Mouse (Mus musculus) MEL (cell line): ENCODE data around the gene Med16. TPM values are rescaled to one million over a fixed set of nuclear protein-coding genes. Genes with fewer than 3 reads are reported as not detected.

ENCODE experiments used
- DNase-seq: peaks from one replicate; pipeline ENCODE4 v3.0.0; 2011; ENCODE audit warnings: low read depth, low spot score
- H3K27ac ChIP-seq: 2 replicates; pipeline ENCODE4 v1.5.1; 2012; ENCODE audit warnings: low read depth, mild to moderate bottlenecking, control low read depth, low read length, moderate library complexity; ENCODE audit not compliant: control insufficient read depth
- H3K27me3 ChIP-seq, 2 experiments: fragments of 150-350 bp in 1 of 2; sonication (generic) in 1 of 2; 2 replicates each; pipeline ENCODE4 v1.6.1; 2012; ENCODE audit warnings: low read length in 2 of 2, mild to moderate bottlenecking in 2 of 2, improper control_type of control experiment in 1 of 2, moderate library complexity in 1 of 2; ENCODE audit not compliant: insufficient read depth in 2 of 2, control insufficient read depth in 1 of 2
- H3K36me3 ChIP-seq, 2 experiments: 2 replicates each; pipeline ENCODE4 v1.6.1; 2012 to 2014; ENCODE audit warnings: low read length in 2 of 2, improper control_type of control experiment in 1 of 2, inconsistent platforms in 1 of 2, mild to moderate bottlenecking in 1 of 2; ENCODE audit not compliant: insufficient read depth in 2 of 2, control insufficient read depth in 1 of 2
- H3K4me1 ChIP-seq, 2 experiments: fragments of 150-350 bp in 1 of 2; sonication (generic) in 1 of 2; 2 replicates each; pipeline ENCODE4 v1.6.1; 2012; ENCODE audit warnings: low read length in 2 of 2, improper control_type of control experiment in 1 of 2, mild to moderate bottlenecking in 1 of 2; ENCODE audit not compliant: insufficient read depth in 2 of 2, control insufficient read depth in 1 of 2
- H3K4me3 ChIP-seq, 2 experiments: fragments of 150-350 bp in 1 of 2; sonication (generic) in 1 of 2; 2 replicates each; pipeline ENCODE4 v1.5.1; 2012; ENCODE audit warnings: low read depth in 2 of 2, low read length in 2 of 2, mild to moderate bottlenecking in 2 of 2, moderate library complexity in 2 of 2, control low read depth in 1 of 2, improper control_type of control experiment in 1 of 2; ENCODE audit not compliant: control insufficient read depth in 1 of 2, insufficient read depth in 1 of 2
- H3K79me2 ChIP-seq: 2 replicates; pipeline ENCODE4 v1.6.1; 2012; ENCODE audit warnings: mild to moderate bottlenecking, low read length, moderate library complexity; ENCODE audit not compliant: control insufficient read depth, poor library complexity, insufficient read depth
- H3K9ac ChIP-seq: 2 replicates; pipeline ENCODE4 v1.6.1; 2012; ENCODE audit warnings: low read depth, mild to moderate bottlenecking, control low read depth, low read length, moderate library complexity; ENCODE audit not compliant: control insufficient read depth, poor library complexity, severe bottlenecking
- H3K9me3 ChIP-seq: fragments of 150-350 bp; sonication (generic); replicated peaks from 2 replicates; pipeline ENCODE4 v1.6.1; 2012; ENCODE audit warnings: mild to moderate bottlenecking, low read length, improper control_type of control experiment, moderate library complexity; ENCODE audit not compliant: insufficient read depth
- CHD2 ChIP-seq: IDR thresholded peaks from 2 replicates; pipeline ENCODE4 v1.6.1; 2011; ENCODE audit warnings: low read length, improper control_type of control experiment
- CTCF ChIP-seq, 3 experiments: IDR thresholded peaks in 2 of 3; conservative IDR thresholded peaks in 1 of 3; 2 replicates each; pipeline ENCODE4 v1.5.1; 2011 to 2012; ENCODE audit warnings: low read length in 3 of 3, low read depth in 2 of 3, mild to moderate bottlenecking in 2 of 3, improper control_type of control experiment in 1 of 3, inconsistent platforms in 1 of 3, mixed read lengths in 1 of 3, moderate library complexity in 1 of 3; ENCODE audit not compliant: control insufficient read depth in 1 of 3, insufficient read depth in 1 of 3, poor library complexity in 1 of 3, severe bottlenecking in 1 of 3
- ELF1 ChIP-seq: IDR thresholded peaks from 2 replicates; pipeline ENCODE4 v1.6.1; 2014; ENCODE audit warnings: low read depth, mild to moderate bottlenecking, inconsistent platforms, low read length, improper control_type of control experiment, moderate library complexity
- EP300 ChIP-seq, 2 experiments: IDR thresholded peaks; 2 replicates each; pipeline ENCODE4 v1.6.1; 2011; ENCODE audit warnings: improper control_type of control experiment in 2 of 2, low read length in 2 of 2, low read depth in 1 of 2, mild to moderate bottlenecking in 1 of 2
- ETS1 ChIP-seq: IDR thresholded peaks from 2 replicates; pipeline ENCODE4 v1.6.1; 2012; ENCODE audit warnings: low read depth, mild to moderate bottlenecking, inconsistent platforms, low read length, improper control_type of control experiment, moderate library complexity
- GABPA ChIP-seq: IDR thresholded peaks from 2 replicates; pipeline ENCODE4 v1.6.1; 2012; ENCODE audit warnings: low read depth, mild to moderate bottlenecking, inconsistent platforms, low read length, improper control_type of control experiment, moderate library complexity
- MEF2A ChIP-seq: IDR thresholded peaks from 2 replicates; pipeline ENCODE4 v1.6.1; 2014; ENCODE audit warnings: low read depth, mild to moderate bottlenecking, inconsistent platforms, low read length, improper control_type of control experiment; ENCODE audit not compliant: poor library complexity, insufficient replicate concordance, severe bottlenecking; ENCODE audit errors: extremely low read depth
- MYC ChIP-seq: IDR thresholded peaks from 2 replicates; pipeline ENCODE4 v1.6.1; 2011; ENCODE audit warnings: low read depth, mild to moderate bottlenecking, low read length, improper control_type of control experiment, moderate library complexity
- NELFE ChIP-seq: IDR thresholded peaks from 2 replicates; pipeline ENCODE4 v1.6.1; 2011; ENCODE audit warnings: low read depth, low read length, improper control_type of control experiment
- NRF1 ChIP-seq: IDR thresholded peaks from 2 replicates; pipeline ENCODE4 v1.6.1; 2014; ENCODE audit warnings: low read depth, mild to moderate bottlenecking, inconsistent platforms, low read length, improper control_type of control experiment, moderate library complexity; ENCODE audit not compliant: poor library complexity, insufficient read depth, severe bottlenecking
- POLR2A ChIP-seq, 2 experiments: IDR thresholded peaks; 2 replicates each; pipeline ENCODE4 v1.6.1; 2011 to 2012; ENCODE audit warnings: low read length in 2 of 2, mild to moderate bottlenecking in 2 of 2, control low read depth in 1 of 2, improper control_type of control experiment in 1 of 2, low read depth in 1 of 2, moderate library complexity in 1 of 2; ENCODE audit not compliant: control insufficient read depth in 1 of 2, insufficient read depth in 1 of 2, poor library complexity in 1 of 2
- POLR2AphosphoS2 ChIP-seq: IDR thresholded peaks from 2 replicates; pipeline ENCODE4 v1.6.1; 2011; ENCODE audit warnings: low read length, improper control_type of control experiment
- POLR2AphosphoS5 ChIP-seq: IDR thresholded peaks from 2 replicates; pipeline ENCODE4 v1.6.1; 2012; ENCODE audit warnings: low read depth, borderline replicate concordance, mild to moderate bottlenecking, inconsistent platforms, low read length, moderate library complexity, mixed read lengths
- RAD21 ChIP-seq: IDR thresholded peaks from 2 replicates; pipeline ENCODE4 v1.6.1; 2011; ENCODE audit warnings: mild to moderate bottlenecking, low read depth, low read length, improper control_type of control experiment
- SMC3 ChIP-seq: IDR thresholded peaks from 2 replicates; pipeline ENCODE4 v1.6.1; 2011; ENCODE audit warnings: low read depth, low read length, improper control_type of control experiment
- TAL1 ChIP-seq: IDR thresholded peaks from 2 replicates; pipeline ENCODE4 v1.6.1; 2012; ENCODE audit warnings: mild to moderate bottlenecking, inconsistent platforms, low read length, moderate library complexity, mixed read lengths
- ZKSCAN1 ChIP-seq: IDR thresholded peaks from 2 replicates; pipeline ENCODE4 v1.6.1; 2012; ENCODE audit warnings: low read depth, mild to moderate bottlenecking, inconsistent platforms, low read length, improper control_type of control experiment, moderate library complexity
- polyA plus RNA-seq, 2 experiments: library from polyadenylated mRNA; stranded (reverse) in 1 of 2; unstranded in 1 of 2; fragments of >175 nt in 1 of 2; fragments of >200 nt in 1 of 2; gene quantifications; 2 replicates each; pipeline versions ENCODE4 v1.2.1 to v1.2.4; 2012; ENCODE audit warnings: low replicate concordance in 2 of 2, low read depth in 1 of 2; ENCODE audit not compliant: insufficient read length in 2 of 2, insufficient read depth in 1 of 2, missing spikeins in 1 of 2
- total RNA-seq: library from RNA; depleted of rRNA; stranded (reverse); fragments of 300-350 nt; gene quantifications from 2 replicates; pipeline ENCODE4 v1.2.3, GENCODE M21; 2012

Gene Med16
- total and polyA plus RNA-seq, 3 experiments = 17.3 to 41.2 TPM; not detected in 1

DNA sequence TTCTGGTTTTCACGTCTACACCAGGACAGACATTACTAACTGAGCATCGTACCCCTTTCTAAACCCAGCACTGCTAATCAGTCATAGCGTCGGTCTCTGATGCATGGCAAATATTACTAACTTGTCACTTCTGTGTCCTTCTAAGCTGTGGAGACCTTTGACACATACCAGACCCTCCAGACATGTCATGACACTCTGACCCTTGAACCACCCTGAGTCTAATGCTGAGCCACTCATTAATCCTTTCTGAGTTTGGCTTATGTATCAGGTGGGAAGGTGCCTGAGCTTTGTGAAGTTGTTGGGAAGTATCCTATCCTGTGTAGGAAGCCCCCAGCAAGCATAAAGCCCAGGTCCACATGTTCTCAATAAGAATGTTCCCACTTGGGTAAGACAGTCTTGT is 41.1 kb upstream of the Med16 start:
- no peak overlapping the region for H3K27ac ChIP-seq
- no peak for DNase-seq
- no peaks in the 10 kb centered on the region for H3K4me1 ChIP-seq
- H3K79me2 ChIP-seq = no peaks in the 10 kb centered on the region
- TF ChIP-seq NRF1 = no peak
- TF ChIP-seq ZKSCAN1 = no peak
- TF ChIP-seq POLR2AphosphoS5 = no peak
- no peak for TF ChIP-seq POLR2AphosphoS2
- no peak for TF ChIP-seq TAL1
- TF ChIP-seq RAD21 = no peak
- no peak for TF ChIP-seq EP300 (IDR thresholded peaks at IDR 0.05; ENCODE audit: low read depth in 1 of 2, low read length in 2 of 2)
- TF ChIP-seq ETS1 = no peak
- TF ChIP-seq ELF1 = no peak
- TF ChIP-seq MYC = no peak
- TF ChIP-seq NELFE = no peak
- TF ChIP-seq GABPA = no peak
- TF ChIP-seq CHD2 = no peak
- no peak for TF ChIP-seq CTCF (IDR thresholded peaks at IDR 0.05 in 2 of 3, conservative IDR thresholded peaks at IDR 0.05 in 1 of 3; ENCODE audit: control insufficient read depth in 1 of 3, insufficient read depth in 1 of 3, low read depth in 2 of 3, low read length in 3 of 3, poor library complexity in 1 of 3, severe bottlenecking in 1 of 3)
- H3K27me3 ChIP-seq = no peaks in the 10 kb centered on the region
- no peaks in the 10 kb centered on the region for H3K36me3 ChIP-seq
- no peak overlapping the region for H3K4me3 ChIP-seq
- H3K9me3 ChIP-seq = no peaks in the 10 kb centered on the region
- H3K9ac ChIP-seq = no peak overlapping the region

DNA sequence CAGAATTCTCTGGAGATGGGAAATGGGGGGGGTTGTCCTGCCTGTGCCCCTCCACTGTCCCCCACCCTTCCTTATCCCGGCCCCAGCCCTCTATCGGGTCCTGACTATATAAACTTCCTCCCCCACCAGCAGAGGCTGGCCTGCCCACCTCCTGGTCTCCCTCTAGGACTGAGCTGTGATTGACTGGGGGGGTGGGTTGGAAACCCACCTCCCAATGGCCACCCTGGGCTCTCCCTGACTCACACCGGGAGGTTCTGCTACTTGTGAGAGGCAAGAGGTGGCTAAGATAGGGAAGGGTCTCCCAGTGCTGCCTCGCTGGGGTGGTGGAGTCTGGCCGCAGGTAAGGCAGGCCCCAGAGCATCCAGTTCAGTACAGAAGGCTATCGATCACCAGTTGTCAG is 38.8 kb upstream of the Med16 start:
- Histone ChIP-seq H3K27ac (no peak overlapping the region), H3K9ac (no peak overlapping the region)

More for the DNA sequence above, 38.8 kb upstream of the Med16 start:
- H3K9me3 ChIP-seq = no peaks in the 10 kb centered on the region
- no peaks in the 10 kb centered on the region for H3K4me1 ChIP-seq
- no peak for DNase-seq
- no peak overlapping the region for H3K4me3 ChIP-seq
- H3K79me2 ChIP-seq = no peaks in the 10 kb centered on the region
- TF ChIP-seq EP300 (IDR thresholded peaks at IDR 0.05; ENCODE audit: low read depth in 1 of 2, low read length in 2 of 2) = no peak
- no peak for TF ChIP-seq POLR2A (IDR thresholded peaks at IDR 0.05; ENCODE audit: control insufficient read depth in 1 of 2, insufficient read depth in 1 of 2, low read depth in 1 of 2, low read length in 2 of 2, poor library complexity in 1 of 2)
- no peak for TF ChIP-seq SMC3
- no peak for TF ChIP-seq CHD2
- no peak for TF ChIP-seq MYC
- no peak for TF ChIP-seq MEF2A
- TF ChIP-seq POLR2AphosphoS5 = no peak
- no peaks in the 10 kb centered on the region for H3K27me3 ChIP-seq
- H3K36me3 ChIP-seq = no peaks in the 10 kb centered on the region
